Mouse (Mus musculus) CH12.LX (cell line): Measurements from ENCODE around the gene Pde9a.

Source experiments
- CHD2 ChIP-seq: IDR thresholded peaks from 2 replicates; pipeline ENCODE4 v1.6.1; 2011; ENCODE audit warnings: low read length, improper control_type of control experiment
- CTCF ChIP-seq, 2 experiments: IDR thresholded peaks in 1 of 2; conservative IDR thresholded peaks in 1 of 2; 2 replicates each; pipeline ENCODE4 v1.5.1; 2011 to 2012; ENCODE audit warnings: low read depth in 2 of 2, low read length in 2 of 2, improper control_type of control experiment in 1 of 2, inconsistent platforms in 1 of 2, mild to moderate bottlenecking in 1 of 2, moderate library complexity in 1 of 2
- E2F4 ChIP-seq: IDR thresholded peaks from 2 replicates; pipeline ENCODE4 v1.6.1; 2011; ENCODE audit warnings: low read depth, low read length, improper control_type of control experiment; ENCODE audit not compliant: insufficient replicate concordance
- EP300 ChIP-seq: IDR thresholded peaks from 2 replicates; pipeline ENCODE4 v1.6.1; 2011; ENCODE audit warnings: low read length, improper control_type of control experiment
- HCFC1 ChIP-seq: IDR thresholded peaks from 2 replicates; pipeline ENCODE4 v1.6.1; 2012; ENCODE audit warnings: low read depth, mild to moderate bottlenecking, inconsistent platforms, low read length, improper control_type of control experiment
- KAT2A ChIP-seq: IDR thresholded peaks from 2 replicates; pipeline ENCODE4 v1.6.1; 2012; ENCODE audit warnings: low read length, improper control_type of control experiment, inconsistent platforms; ENCODE audit not compliant: insufficient replicate concordance
- MEF2A ChIP-seq: IDR thresholded peaks from 2 replicates; pipeline ENCODE4 v1.6.1; 2014; ENCODE audit warnings: low read depth, mild to moderate bottlenecking, inconsistent platforms, low read length, improper control_type of control experiment, borderline replicate concordance
- POLR2A ChIP-seq: IDR thresholded peaks from 2 replicates; pipeline ENCODE4 v1.6.1; 2011; ENCODE audit warnings: low read depth, mild to moderate bottlenecking, improper control_type of control experiment, low read length
- RCOR1 ChIP-seq: conservative IDR thresholded peaks from 2 replicates; pipeline ENCODE4 v1.6.1; 2012; ENCODE audit warnings: low read depth, mild to moderate bottlenecking, inconsistent platforms, low read length, improper control_type of control experiment
- TCF12 ChIP-seq: IDR thresholded peaks from 2 replicates; pipeline ENCODE4 v1.6.1; 2014; ENCODE audit warnings: low read depth, mild to moderate bottlenecking, inconsistent platforms, low read length, improper control_type of control experiment
- UBTF ChIP-seq: IDR thresholded peaks from 2 replicates; pipeline ENCODE4 v1.6.1; 2012; ENCODE audit warnings: low read depth, mild to moderate bottlenecking, inconsistent platforms, low read length, improper control_type of control experiment, moderate library complexity
- USF2 ChIP-seq: conservative IDR thresholded peaks from 2 replicates; pipeline ENCODE4 v1.6.1; 2011; ENCODE audit warnings: low read depth, low read length, improper control_type of control experiment
- ZC3H11A ChIP-seq: IDR thresholded peaks from 2 replicates; pipeline ENCODE4 v1.6.1; 2012; ENCODE audit warnings: low read depth, mild to moderate bottlenecking, inconsistent platforms, low read length, improper control_type of control experiment

DNA sequence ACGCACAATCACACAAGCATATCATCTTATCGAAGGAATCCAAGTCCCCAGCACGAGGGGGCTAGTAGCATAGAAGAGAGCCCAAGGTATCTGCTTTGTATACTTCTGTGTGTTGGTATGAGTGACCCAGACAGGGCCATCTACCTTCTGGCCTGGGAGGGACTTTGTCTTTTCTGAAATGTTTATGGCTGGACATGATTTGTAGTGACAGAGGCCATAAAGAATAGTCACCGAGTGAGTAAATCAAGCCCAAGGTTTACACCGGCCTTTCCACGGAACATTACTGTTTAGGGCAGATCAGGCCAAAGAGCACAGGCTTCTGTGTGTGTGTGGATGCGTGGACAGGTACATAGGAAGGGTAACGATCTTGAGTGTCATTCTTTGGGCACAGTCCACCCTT is 6.1 kb upstream of the Pde9a start:
- no peak for TF ChIP-seq KAT2A
- no peak for TF ChIP-seq CHD2
- TF ChIP-seq POLR2A = no peak
- TF ChIP-seq UBTF = no peak
- TF ChIP-seq CTCF (conservative IDR thresholded peaks at IDR 0.05 in 1 of 2, IDR thresholded peaks at IDR 0.05 in 1 of 2; ENCODE audit: low read depth in 2 of 2, low read length in 2 of 2) = no peak
- no peak for TF ChIP-seq MEF2A
- TF ChIP-seq ZC3H11A = no peak
- no peak for TF ChIP-seq TCF12
- no peak for TF ChIP-seq E2F4
- no peak for TF ChIP-seq HCFC1
- TF ChIP-seq EP300 = no peak
- no peak for TF ChIP-seq USF2
- TF ChIP-seq RCOR1 = no peak
